Mouse (Mus musculus) liver, adult 10 weeks (tissue): ENCODE data around the gene Mok. TPM values are rescaled to one million over a fixed set of nuclear protein-coding genes. Genes with fewer than 3 reads are reported as not detected.

Source experiments
- polyA plus RNA-seq: library from polyadenylated mRNA; stranded (reverse); fragments of 350-450 nt; fragmentation: Illumina TruSeq; extraction: RNeasy Lipid Tissue Mini Kit (QIAGEN cat#74804); gene quantifications from one replicate; pipeline ENCODE4 v1.2.3, GENCODE M21; 2014; ENCODE audit warnings: low read depth, low replicate concordance

Mok gene
- not detected for polyA plus RNA-seq

DNA sequence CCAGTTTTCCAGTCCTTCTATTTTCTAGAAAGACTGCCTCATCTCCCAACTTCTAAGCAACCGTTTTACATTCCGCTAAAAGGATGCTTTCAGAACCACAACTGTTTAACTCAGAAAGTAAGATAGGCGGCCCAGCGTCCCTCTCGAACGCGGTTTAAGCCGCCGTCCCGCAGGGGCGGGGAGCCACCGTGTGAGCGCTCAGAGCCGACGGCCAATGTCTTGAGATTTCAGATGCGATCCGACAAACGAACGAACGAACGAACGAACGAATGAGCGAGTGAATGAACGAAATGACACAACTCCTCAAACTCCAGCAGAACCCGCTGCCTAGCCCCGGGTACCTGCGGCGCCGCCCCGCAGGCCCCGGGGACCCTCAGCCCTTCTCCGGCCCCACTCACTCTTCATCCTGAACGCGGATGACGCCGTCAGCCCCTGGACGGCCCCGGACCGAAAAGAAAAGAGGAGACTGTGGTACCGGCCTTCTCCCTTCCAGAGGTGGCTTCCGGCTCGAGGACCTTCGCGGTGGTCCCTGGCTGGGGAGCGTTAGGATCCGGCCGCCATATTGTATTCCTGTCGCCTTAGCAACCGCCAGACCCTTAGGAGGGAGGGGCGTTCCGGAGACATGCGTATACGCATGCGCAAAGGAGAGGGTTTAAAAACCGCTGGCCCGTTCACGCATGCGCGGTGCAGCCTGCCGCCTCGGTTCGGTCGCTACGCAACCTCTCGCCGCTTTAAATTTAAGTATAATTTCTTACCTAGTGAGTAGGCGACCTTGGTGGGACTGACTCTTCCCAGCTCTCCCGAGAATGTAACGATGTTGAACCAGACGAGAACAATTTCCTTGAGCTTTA is at the start of gene Mok:
Gene Mok, minus strand, starts transcription at position 592 of the 851 bp plus-strand sequence.

DNA sequence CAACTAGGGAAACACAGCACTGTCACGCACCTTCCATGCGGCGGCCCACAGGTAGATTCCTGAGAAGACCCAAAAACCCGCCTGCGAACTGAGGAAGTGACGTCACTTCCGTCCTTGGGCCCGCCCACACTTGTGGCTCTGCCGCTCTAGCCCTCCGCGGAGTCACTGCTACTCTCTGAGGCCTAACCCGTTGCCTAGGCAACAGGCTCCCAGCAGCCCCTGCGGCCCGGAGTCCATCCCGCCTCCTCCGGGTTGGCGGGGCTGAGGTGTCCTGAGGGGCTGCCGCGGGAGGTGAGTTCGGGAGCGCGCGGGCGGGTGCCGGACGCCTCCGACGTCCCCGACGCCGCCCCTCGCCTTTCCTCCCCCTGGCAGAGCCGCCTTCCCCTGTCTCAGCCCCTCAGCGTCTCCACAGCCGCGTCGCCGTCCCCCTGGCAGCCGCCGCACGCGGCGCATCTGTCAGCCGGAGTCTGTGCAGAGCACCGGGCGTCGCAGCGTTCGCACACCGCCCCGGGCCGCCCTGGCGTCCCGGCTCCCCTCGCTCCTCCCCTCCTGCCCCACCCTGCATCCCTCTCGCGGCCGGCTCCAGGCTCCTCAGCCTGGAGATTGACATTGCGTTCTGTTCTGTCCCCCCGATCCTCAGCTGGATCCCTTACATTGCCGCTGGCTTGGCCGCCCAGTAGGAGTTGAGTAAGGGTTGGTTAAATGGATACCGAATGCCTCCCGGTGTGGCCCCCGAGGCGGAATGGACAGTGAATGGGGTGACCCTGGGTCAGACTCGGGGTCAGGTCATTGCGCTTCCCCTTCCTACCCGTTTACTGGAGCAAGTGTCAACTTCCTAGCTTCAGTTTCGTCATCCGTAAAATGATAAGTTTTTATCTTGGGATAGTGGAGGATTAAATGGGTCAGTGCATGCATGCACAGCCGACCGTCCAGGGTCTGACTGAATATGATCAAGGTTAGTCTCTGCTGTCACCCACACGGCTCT is 48.6 kb upstream of the Mok start, which contains the start of the genes Cinp and Tecpr2:
Gene Cinp, minus strand, starts transcription at position 110 of the 985 bp plus-strand sequence.
Gene Tecpr2, plus strand, starts transcription at position 229 of the 985 bp plus-strand sequence.

DNA sequence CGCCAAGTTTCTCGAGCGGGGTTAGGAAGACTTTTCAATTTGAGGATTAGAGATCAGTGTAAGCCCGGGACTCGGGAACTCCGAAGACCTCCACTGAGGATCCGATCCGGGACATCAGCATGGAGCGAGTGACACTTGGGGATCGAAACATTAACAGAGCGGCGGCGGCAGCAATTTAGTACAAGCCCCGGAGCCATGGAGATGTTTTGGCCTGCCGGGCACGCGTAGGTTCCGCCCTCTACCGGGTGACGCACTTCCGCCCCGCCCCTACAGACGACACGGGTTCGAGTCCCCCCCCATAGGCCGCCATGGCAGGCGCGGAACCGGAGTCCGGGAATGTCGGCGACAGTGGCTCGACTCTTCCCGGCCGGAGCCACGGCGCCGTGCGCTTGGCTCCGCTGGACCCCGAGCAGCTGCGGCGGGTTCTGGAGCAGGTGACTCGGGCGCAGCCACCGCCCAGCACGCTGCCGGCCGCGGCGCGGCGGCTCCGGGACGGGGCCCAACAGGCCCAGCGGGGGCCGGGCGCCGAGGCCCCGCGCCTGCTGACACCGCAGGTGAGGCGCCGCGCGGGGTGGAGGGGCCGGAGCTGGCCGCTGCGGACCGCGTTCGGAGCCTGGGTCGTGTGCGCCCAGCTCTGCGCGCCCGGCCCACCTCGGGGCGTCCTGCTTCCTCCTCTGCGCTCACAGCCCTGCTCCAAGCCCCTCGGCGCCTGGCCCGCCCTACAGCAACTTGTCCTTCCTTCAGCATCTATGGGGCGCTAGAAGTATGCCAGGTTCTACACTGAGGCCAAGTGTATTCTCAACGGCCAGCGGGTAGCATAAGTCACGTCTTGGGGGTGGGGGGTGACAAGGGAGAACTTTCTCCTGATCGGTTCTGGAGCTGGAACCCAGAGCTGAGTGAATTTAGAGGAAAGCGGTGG is 9.5 kb upstream of the Mok start, which contains the start of gene Zfp839:
Gene Zfp839, plus strand, starts transcription at position 244 of the 919 bp plus-strand sequence.

Other genes with a start within 250 kb of the Mok start
- gene Dync1h1, start 239.5 kb downstream of the Mok start, polyA plus RNA-seq, result 2.1 TPM
- gene 1700001K19Rik, start 158.3 kb downstream of the Mok start, polyA plus RNA-seq, result not detected
- gene Hsp90aa1, start 138.2 kb downstream of the Mok start, polyA plus RNA-seq, result 345 TPM
- 21.1 TPM for gene Wdr20, start 103.0 kb downstream of the Mok start, polyA plus RNA-seq
- 4.6 TPM for gene Zfp839, start 9.3 kb upstream of the Mok start, polyA plus RNA-seq
- 19.4 TPM for gene Cinp, start 48.2 kb upstream of the Mok start, polyA plus RNA-seq
- 2.1 TPM for gene Tecpr2, start 48.3 kb upstream of the Mok start, polyA plus RNA-seq
- not detected for gene Ankrd9, start 138.1 kb upstream of the Mok start, polyA plus RNA-seq
- 9.1 TPM for gene Rcor1, start 198.4 kb upstream of the Mok start, polyA plus RNA-seq